Mouse (Mus musculus) spleen, adult 10 weeks (tissue): ENCODE measurements around the gene Gchfr. TPM values are rescaled to one million over a fixed set of nuclear protein-coding genes. Genes with fewer than 3 reads are reported as not detected.

Experiments
- polyA plus RNA-seq: library from polyadenylated mRNA; stranded (reverse); fragments of 350-450 nt; fragmentation: Illumina TruSeq; extraction: RNeasy Lipid Tissue Mini Kit (QIAGEN cat#74804); gene quantifications from one replicate; pipeline ENCODE4 v1.2.3, GENCODE M21; 2015; ENCODE audit warnings: low replicate concordance; ENCODE audit not compliant: insufficient read depth

Gchfr gene
- not detected for polyA plus RNA-seq

DNA sequence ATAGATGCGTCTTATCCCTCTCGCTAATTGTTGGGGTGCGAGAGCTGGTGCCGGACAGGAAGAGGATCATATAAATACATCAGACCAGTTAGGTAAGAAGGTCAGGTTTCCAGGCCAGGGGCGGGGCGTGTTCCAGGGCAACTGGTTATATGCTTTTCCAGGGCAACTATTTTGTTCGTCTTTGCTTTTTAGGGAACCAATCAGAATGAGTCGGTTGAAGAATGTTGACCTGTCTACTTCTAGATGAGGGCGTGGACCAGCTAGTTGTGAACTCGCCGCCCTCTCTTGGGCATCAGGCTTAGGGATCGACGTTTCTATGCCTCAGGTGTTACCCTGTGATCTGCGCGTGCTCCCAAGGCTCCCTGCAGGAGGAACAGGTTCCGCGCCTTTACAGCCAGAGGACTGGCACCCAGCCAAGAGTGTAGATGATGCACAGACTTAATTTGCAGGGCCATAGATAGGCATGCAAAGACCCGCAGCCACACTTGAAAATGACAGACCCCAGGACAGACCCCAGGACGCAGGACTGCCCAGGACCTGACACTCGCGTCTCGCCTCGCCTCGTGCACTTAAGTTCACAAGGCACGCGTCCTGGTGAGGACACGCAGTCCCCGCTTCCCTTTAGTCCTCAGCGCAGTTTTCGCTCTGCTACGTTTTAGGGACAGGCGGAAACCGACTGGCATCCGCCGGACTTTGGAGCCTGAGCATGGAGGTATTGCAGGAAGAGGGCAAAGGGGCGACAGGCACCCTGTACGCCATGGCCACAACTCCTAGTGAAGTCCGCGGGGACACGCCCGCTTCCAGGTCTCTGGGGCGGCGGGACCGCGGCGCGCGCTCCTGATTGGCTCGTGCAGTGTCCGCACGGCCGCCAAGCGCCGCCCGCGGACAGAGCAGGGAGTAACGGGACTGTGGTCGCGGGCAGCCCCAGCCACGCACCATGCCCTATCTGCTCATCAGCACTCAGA lies at the start of gene Gchfr:
Gene Gchfr (plus strand): TSS at position 873 of the 965 bp plus-strand sequence.

DNA sequence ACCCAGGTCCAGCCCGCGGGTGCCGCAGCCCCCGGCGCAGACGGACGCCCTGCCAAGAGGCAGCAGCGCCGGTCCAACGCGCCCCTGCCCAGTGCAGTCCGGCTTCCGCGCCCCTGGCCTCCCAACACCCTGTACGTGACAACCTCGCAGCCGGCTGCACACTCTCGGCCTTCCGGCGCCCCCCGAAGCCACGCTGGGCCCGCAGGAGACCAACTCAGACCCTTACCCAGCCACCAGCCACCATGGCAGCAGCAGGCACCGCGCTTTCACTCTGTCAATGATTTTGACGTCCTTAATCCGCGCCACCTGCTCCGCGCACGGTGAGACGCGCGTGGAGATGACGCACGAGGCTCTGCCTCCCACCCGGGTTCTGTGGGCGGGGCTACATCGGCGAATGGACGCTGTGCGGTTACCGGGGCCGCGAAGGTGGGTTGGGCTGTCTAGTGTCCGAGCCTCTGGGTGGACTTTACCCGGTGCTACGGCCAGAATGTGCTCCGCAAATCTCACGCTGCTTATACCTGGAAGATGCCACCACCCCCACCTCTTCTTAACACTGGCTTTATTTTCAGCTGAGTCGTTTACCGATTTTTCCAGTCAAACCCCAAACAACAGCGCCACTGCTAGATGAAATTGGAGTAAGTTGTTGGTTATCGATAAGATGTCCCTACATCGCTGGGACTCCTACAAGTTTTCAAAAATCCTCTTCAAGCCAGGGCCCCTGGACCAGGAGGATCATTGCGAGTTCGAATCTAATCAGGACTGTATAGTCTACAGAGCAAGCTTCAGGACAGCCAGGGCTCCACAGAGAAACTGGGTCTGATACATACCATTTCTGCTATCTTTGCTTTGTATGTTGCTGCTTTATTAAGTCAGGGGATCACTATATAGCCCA lies 10.6 kb upstream of the Gchfr start, which contains the start of gene Rmdn3:
Gene Rmdn3 (minus strand): TSS at position 354 of the 892 bp plus-strand sequence.

DNA sequence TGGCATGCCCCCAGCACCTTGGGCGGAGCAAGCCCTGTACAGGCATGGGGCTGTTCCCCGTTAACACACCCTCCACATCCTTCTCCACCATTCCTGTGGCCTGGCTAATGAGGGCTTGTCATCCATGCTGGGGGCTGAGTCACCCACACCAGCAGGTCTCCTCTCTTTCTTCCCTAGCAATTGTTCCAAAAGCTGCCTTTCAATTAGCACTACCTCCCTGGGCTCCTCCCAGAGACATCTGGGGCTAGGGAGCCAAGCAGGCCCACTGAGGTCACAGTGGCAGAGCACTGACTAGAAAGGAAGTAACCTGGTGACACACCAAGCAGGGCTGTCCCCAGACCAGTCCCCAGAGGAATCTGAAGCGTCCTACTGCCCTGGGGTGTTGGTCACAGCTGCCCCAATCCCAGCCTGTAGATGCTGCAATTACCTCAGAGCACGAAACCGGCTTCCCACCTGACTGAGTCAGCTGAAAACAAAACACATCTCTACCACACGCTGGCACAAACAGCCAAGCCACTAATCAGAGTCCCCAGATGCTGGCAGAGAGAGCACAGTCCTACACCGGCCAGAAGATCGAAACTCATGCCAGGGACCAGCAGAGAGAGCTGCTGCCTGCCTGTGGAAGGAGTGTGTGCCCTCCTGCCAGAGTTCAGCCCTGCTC lies 6.5 kb downstream of the Gchfr start, which contains the start of gene Gm14137:
Gene Gm14137 (plus strand): TSS at position 519 of the 661 bp plus-strand sequence.

DNA sequence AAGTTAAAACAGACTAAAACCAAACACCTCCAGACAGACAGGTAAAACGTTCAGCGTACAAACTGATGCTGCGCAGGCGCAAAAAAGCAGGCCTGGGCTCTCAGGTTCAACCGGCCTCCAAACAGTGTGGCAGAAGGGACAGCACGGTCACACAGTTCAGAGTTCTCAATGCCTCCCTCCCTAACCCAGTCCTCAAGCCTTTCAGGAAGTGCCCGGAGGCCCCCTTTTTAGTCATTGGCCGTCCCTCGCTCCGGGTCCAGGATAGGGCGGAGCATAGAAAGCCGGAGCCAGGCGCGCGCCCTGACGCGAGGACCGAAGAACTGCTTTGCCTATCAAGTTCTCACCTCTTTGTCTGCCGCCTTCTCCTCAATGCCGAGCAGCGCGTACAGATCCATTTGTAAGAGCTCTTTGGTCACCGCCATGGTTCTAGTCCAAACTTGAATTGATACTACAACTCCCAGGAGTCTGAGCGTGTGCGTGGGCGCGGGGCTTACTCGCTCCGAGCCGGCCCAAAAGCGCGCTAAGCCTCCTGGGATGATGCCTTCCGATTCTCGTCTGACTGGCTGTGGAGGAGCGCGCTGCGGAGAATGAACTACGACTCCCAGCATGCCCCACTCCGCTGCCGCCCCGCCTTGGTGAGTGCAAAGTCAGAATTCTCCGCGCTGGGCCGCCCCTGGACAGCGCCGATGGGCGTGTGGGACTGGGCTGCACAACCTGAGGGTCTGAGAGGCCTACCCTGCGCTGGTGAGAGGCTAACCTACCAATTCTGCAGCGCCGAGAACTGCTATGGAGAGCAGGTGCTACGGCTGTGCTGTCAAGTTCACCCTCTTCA lies 41.0 kb downstream of the Gchfr start, which contains the start of the genes Zfyve19 and Dnajc17:
Gene Zfyve19 (plus strand): TSS at position 274 of the 832 bp plus-strand sequence.
Gene Dnajc17 (minus strand): TSS at position 452 of the 832 bp plus-strand sequence.

Other genes with a start within 250 kb of the Gchfr start
- 5.7 TPM for gene Chst14, start 241.3 kb upstream of the Gchfr start, polyA plus RNA-seq
- 15.5 TPM for gene Ccdc32, start 138.4 kb upstream of the Gchfr start, polyA plus RNA-seq
- 2.7 TPM for gene Rpusd2, start 133.0 kb upstream of the Gchfr start, polyA plus RNA-seq
- 8.1 TPM for gene Knl1, start 120.7 kb upstream of the Gchfr start, polyA plus RNA-seq
- gene Rad51, start 55.0 kb upstream of the Gchfr start, polyA plus RNA-seq: 8.7 TPM
- 24.8 TPM for gene Rmdn3, start 10.7 kb upstream of the Gchfr start, polyA plus RNA-seq
- 0.29 TPM for gene Gm14137, start 6.7 kb downstream of the Gchfr start, polyA plus RNA-seq
- gene Zfyve19, start 40.8 kb downstream of the Gchfr start, polyA plus RNA-seq: 31.7 TPM
- 14.3 TPM for gene Dnajc17, start 41.0 kb downstream of the Gchfr start, polyA plus RNA-seq
- not detected for gene Ppp1r14d, start 62.1 kb downstream of the Gchfr start, polyA plus RNA-seq
- gene Spint1, start 69.6 kb downstream of the Gchfr start, polyA plus RNA-seq: 7.3 TPM
- not detected for gene Rhov, start 103.5 kb downstream of the Gchfr start, polyA plus RNA-seq
- 3.2 TPM for gene Vps18, start 121.0 kb downstream of the Gchfr start, polyA plus RNA-seq
- 2.2 TPM for gene Dll4, start 158.0 kb downstream of the Gchfr start, polyA plus RNA-seq
- gene Chac1, start 183.5 kb downstream of the Gchfr start, polyA plus RNA-seq: 0.33 TPM